Mouse (Mus musculus) brain, embryonic 14.5 days (tissue): ENCODE measurements around the gene Capn3.

Experiments
- CTCF ChIP-seq: fragments of 200-500 bp; IDR thresholded peaks from 2 replicates; pipeline ENCODE4 v1.5.1; 2012; ENCODE audit warnings: inconsistent platforms, mild to moderate bottlenecking, moderate library complexity, borderline replicate concordance; ENCODE audit not compliant: insufficient read depth, insufficient read length; ENCODE audit errors: extremely low read depth
- POLR2A ChIP-seq: fragments of 200-500 bp; IDR thresholded peaks from 2 replicates; pipeline ENCODE4 v1.6.1; 2012; ENCODE audit warnings: mild to moderate bottlenecking, inconsistent platforms, borderline replicate concordance; ENCODE audit not compliant: poor library complexity, insufficient read depth, insufficient read length, severe bottlenecking; ENCODE audit errors: extremely low read depth

DNA sequence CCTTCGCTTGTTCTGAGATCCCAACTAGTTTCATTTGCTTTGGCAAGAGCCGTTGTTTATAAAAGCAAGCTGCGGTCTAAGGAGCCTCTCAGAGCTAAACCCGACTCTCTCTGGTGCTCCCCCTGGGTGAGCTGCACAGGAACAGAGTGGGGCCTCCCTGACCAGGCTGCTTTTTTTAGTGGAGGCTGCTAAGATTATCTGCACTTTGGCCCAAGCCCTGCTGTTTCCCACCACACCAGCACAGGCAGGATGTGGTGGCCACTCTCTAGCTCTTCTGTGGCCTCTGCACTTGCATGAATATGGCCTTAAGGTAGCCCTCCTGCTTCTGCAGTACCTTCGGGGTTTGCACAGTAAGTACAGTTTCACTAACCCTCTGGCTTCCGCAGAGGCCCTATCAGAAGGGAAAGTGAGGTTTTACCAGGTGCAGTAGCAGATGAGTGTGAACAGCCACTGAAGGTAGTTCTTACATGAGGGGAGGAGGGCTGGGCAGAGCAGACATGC is 44.2 kb downstream of the Capn3 start:
- TF ChIP-seq CTCF (no peak), POLR2A (no peak)
